Mouse (Mus musculus) C2C12 (cell line): ENCODE data around the gene Ppargc1a.

Source experiments
- CTCF ChIP-seq: IDR thresholded peaks from one replicate; pipeline ENCODE4 v1.5.1; 2011; ENCODE audit not compliant: control insufficient read depth, insufficient read depth, insufficient read length
- MYOG ChIP-seq: IDR thresholded peaks from one replicate; pipeline ENCODE4 v1.6.1; 2011; ENCODE audit not compliant: control insufficient read depth, insufficient read length; ENCODE audit errors: extremely low read depth

DNA sequence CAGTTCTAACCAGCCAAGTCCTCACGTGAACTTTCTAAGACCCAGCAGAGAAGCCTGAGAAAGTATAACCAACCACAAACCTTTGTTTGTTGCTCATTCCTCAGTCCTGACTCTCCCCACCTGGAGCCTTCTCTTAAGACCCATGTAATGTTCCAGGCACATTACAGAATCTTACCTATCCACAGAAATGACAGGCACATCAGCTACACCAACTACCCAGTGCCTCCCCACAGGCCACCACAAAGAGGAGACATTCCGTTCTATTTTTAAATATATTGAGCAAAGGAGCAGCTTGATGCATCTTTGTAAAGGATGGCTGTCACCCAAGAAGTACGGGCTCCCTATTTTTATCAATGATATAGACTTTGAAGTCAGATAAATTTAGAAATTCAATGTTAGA, 20.7 kb downstream of the Ppargc1a start:
- TF ChIP-seq CTCF (no peak), MYOG (no peak)
